Mouse (Mus musculus): ENCODE results near the gene Wnk1.

- TF ChIP-seq POLR2A (IDR thresholded peaks at IDR 0.05; ENCODE audit: control insufficient read depth, extremely low read depth, insufficient read depth, low read length, poor library complexity) (no peak), CTCF (IDR thresholded peaks at IDR 0.05; ENCODE audit: borderline replicate concordance, control insufficient read depth, extremely low read depth, insufficient read depth, low read length, poor library complexity) (no peak)
Observed at GRCm38 (mm10) chr6:120081516-120081915, 43.0 kb upstream of the Wnk1 start.
